33 mouse cellular contexts compared by ENCODE assay signal in the genomic region with DNA sequence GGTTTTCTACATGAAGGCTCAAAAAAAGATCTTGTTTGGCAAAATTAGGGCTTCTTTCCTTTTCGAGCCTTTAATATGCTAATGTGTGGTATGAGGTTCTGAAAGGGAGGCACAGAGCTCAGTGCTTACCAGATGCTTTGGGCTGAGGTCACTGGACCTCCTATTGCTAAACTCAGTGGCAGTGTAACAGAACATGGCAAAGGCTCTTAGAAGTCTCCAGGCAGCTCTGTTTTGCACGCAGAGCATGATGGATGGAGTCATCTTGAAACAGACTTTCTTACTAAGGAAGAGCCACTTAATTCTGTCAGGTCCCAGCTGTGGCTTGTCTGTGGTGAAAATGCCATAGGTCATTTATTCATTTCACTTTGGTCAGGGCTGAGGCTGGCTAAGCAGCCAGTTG. TPM values are rescaled to one million over a fixed set of nuclear protein-coding genes. Genes with fewer than 3 reads are reported as not detected.
A peak's percentile ranks its signal among the peaks of the same experiment; 100 is the strongest.
DNase-seq lines count a peak whose midpoint lies in the region; ATAC-seq and TF ChIP-seq lines count a peak whose summit lies in the region.
"Had no signal": no experiment of that assay in that cellular context is flagged by ENCODE, and none has a peak within 500 bp of the region (broad histone marks: within the 10 kb centered on the region; RNA-seq: fewer than 3 reads in every experiment).

No protein-coding gene starts in this region.

- H3K4me3 ChIP-seq in lung, embryonic 14.5 days (ENCODE audit: low read depth, low read length): no peak overlapping the region
- H3K4me3 ChIP-seq in ES-Bruce4 (ENCODE audit: low read depth, low read length): no peak overlapping the region
- no peak overlapping the region for H3K4me3 ChIP-seq in hindbrain, embryonic 10.5 days
- H3K4me3 ChIP-seq: embryonic facial prominence, embryonic 12.5 days; erythroblast, embryonic 14.5 days; gastrocnemius, adult 2 months; heart, adult 2 months; heart, embryonic 13.5 days; hindbrain, embryonic 12.5 days; limb, embryonic 12.5 days; midbrain, embryonic 10.5 days; myocyte; neural tube, embryonic 13.5 days had no signal

- H3K27ac ChIP-seq in lung, embryonic 14.5 days (ENCODE audit: low read depth): no peak overlapping the region
- H3K27ac ChIP-seq in ES-Bruce4 (ENCODE audit: insufficient read depth, low read length): peak overlapping the region; percentile 53
- H3K27ac ChIP-seq in hindbrain, embryonic 10.5 days: no peak overlapping the region
- H3K27ac ChIP-seq: embryonic facial prominence, embryonic 12.5 days; gastrocnemius, adult 2 months; heart, adult 2 months; heart, embryonic 13.5 days; hindbrain, embryonic 12.5 days; hindbrain, postnatal 0 days; kidney, postnatal 0 days; limb, embryonic 12.5 days; midbrain, embryonic 10.5 days; neural tube, embryonic 13.5 days had no signal

- no peak for TF ChIP-seq CTCF in lung, embryonic 14.5 days (IDR thresholded peaks at IDR 0.05; ENCODE audit: low read depth)
- TF ChIP-seq CTCF in ES-Bruce4 (IDR thresholded peaks at IDR 0.05; ENCODE audit: low read depth, low read length): no peak

- H3K9me3 ChIP-seq in lung, embryonic 14.5 days (ENCODE audit: low read depth, low read length): no peaks in the 10 kb centered on the region
- H3K9me3 ChIP-seq in ES-Bruce4 (replicated peaks; ENCODE audit: control insufficient read depth, insufficient read depth, low read length, poor library complexity, severe bottlenecking): no peaks in the 10 kb centered on the region
- no peaks in the 10 kb centered on the region for H3K9me3 ChIP-seq in hindbrain, embryonic 10.5 days
- H3K9me3 ChIP-seq: embryonic facial prominence, embryonic 12.5 days; heart, embryonic 13.5 days; limb, embryonic 12.5 days; midbrain, embryonic 10.5 days; neural tube, embryonic 13.5 days had no signal

- no peak overlapping the region for H3K9ac ChIP-seq in lung, embryonic 14.5 days
- no peak overlapping the region for H3K9ac ChIP-seq in ES-Bruce4 (ENCODE audit: low read depth, poor library complexity, severe bottlenecking)
- H3K9ac ChIP-seq: embryonic facial prominence, embryonic 12.5 days; heart, embryonic 13.5 days; hindbrain, embryonic 12.5 days; limb, embryonic 12.5 days; liver, postnatal 0 days; neural tube, embryonic 13.5 days had no signal

- peak; percentile 22 for DNase-seq in lung, embryonic 14.5 days
- DNase-seq in lung, postnatal 4 days: no peak
- DNase-seq in ZHBTc4 (ENCODE audit: low read depth, low spot score): peak; percentile 26
- DNase-seq in left cerebral cortex, adult 9 months (ENCODE audit: low spot score in 2 of 2): no peak
- DNase-seq in hindbrain, embryonic 10.5 days (ENCODE audit: low spot score): no peak
- DNase-seq in heart, postnatal 10 days: no peak
- DNase-seq: adrenal gland, adult 8-10 months; cerebellum, adult 8-10 months; cerebellum, postnatal 36 days; gastrocnemius, adult 2 months; gastrocnemius, postnatal 36 days; heart, adult 2 months; heart, postnatal 14 days; kidney, adult 8-10 months; layer of hippocampus, adult 9-11 months; liver, postnatal 0 days; lung, postnatal 14 days; thymus, postnatal 4 days had no signal

- H3K27me3 ChIP-seq in lung, embryonic 14.5 days (ENCODE audit: insufficient read depth, low read length): no peaks in the 10 kb centered on the region
- no peaks in the 10 kb centered on the region for H3K27me3 ChIP-seq in ES-Bruce4 (ENCODE audit: control insufficient read depth, insufficient read depth, low read length, poor library complexity, severe bottlenecking)
- H3K27me3 ChIP-seq in hindbrain, embryonic 10.5 days (ENCODE audit: insufficient read depth, poor library complexity, severe bottlenecking): no peaks in the 10 kb centered on the region
- H3K27me3 ChIP-seq: embryonic facial prominence, embryonic 12.5 days; heart, embryonic 13.5 days; hindbrain, embryonic 12.5 days; limb, embryonic 12.5 days; neural tube, embryonic 13.5 days had no signal

- TF ChIP-seq EP300 in ES-Bruce4 (IDR thresholded peaks at IDR 0.05; ENCODE audit: insufficient read depth, low read depth, low read length): no peak

- H3K4me1 ChIP-seq in lung, embryonic 14.5 days (ENCODE audit: insufficient read depth): no peaks in the 10 kb centered on the region
- peaks cover 14% of the 10 kb centered on the region for H3K4me1 ChIP-seq in ES-Bruce4 (ENCODE audit: control insufficient read depth, insufficient read depth, low read length)
- peaks cover 1% of the 10 kb centered on the region; the same call in 1 of the 2 replicates for H3K4me1 ChIP-seq in hindbrain, embryonic 10.5 days (replicated peaks)
- H3K4me1 ChIP-seq: embryonic facial prominence, embryonic 12.5 days; hindbrain, embryonic 12.5 days; limb, embryonic 12.5 days had no signal

- intact Hi-C loops in heart, postnatal 10 days (cut with DNase I): no loop called here

- no peak overlapping the region for H3K4me2 ChIP-seq in lung, embryonic 14.5 days
- H3K4me2 ChIP-seq: embryonic facial prominence, embryonic 12.5 days; heart, embryonic 13.5 days; hindbrain, embryonic 12.5 days; limb, embryonic 12.5 days; neural tube, embryonic 13.5 days had no signal

- H3K36me3 ChIP-seq in lung, embryonic 14.5 days (ENCODE audit: insufficient read depth): no peaks in the 10 kb centered on the region
- no peaks in the 10 kb centered on the region for H3K36me3 ChIP-seq in ES-Bruce4 (ENCODE audit: control insufficient read depth, insufficient read depth, low read length, poor library complexity, severe bottlenecking)
- H3K36me3 ChIP-seq in hindbrain, embryonic 10.5 days: no peaks in the 10 kb centered on the region
- H3K36me3 ChIP-seq: embryonic facial prominence, embryonic 12.5 days; heart, embryonic 13.5 days; hindbrain, embryonic 12.5 days; limb, embryonic 12.5 days; midbrain, embryonic 10.5 days; neural tube, embryonic 13.5 days had no signal

- ATAC-seq in lung, embryonic 14.5 days (ENCODE audit: insufficient read depth): no peak
- ATAC-seq: activated CD4-positive, CD25-positive, alpha-beta regulatory T cell, adult 4 months; CD4-positive, CD25-positive, alpha-beta regulatory T cell, adult 4 months; forebrain, embryonic 16.5 days; hindbrain, postnatal 0 days; intestine, embryonic 16.5 days; liver, postnatal 0 days had no signal

- TF ChIP-seq POLR2A in ES-Bruce4 (IDR thresholded peaks at IDR 0.05; ENCODE audit: insufficient read depth, low read length): no peak

- WGBS in lung, embryonic 14.5 days: 55% methylated on average over 2 of the region's 2 CpGs
- WGBS in hindbrain, embryonic 10.5 days: 55% methylated on average over 2 of the region's 2 CpGs

RNA-seq across cellular contexts. Expression of a gene that starts 11.6 kb away (rescaled TPM):
- polyA plus RNA-seq in lung, embryonic 14.5 days (2014; fragmentation: Nextera tagmentation; extraction: Ambion mirVana): 5.8 and 6.5 TPM in 2 replicates
- 12.4 and 13.3 TPM in 2 replicates for polyA plus RNA-seq in ES-Bruce4 (2011; ENCODE audit: insufficient read depth, insufficient read length, low read depth, missing spikeins)
- 3.7 and 5.2 TPM in 2 replicates for polyA plus RNA-seq in hindbrain, embryonic 10.5 days (2016; fragmentation: Nextera tagmentation; extraction: Ambion mirVana)
- total RNA-seq in heart, postnatal 10 days (2021): 10 to 100 TPM; 42.1 to 42.2 TPM

Comparison
In these comparisons a context has a peak if more than half of its experiments do, and no peak if none do; other contexts are left out.
1. DNase-seq: peak in lung, embryonic 14.5 days (single experiment) and ZHBTc4 (single experiment); none in lung, postnatal 4 days (0 of 2), left cerebral cortex, adult 9 months (0 of 2), hindbrain, embryonic 10.5 days (single experiment) and heart, postnatal 10 days (0 of 2).